Mouse (Mus musculus) gastrocnemius, postnatal 10 days (tissue): ENCODE measurements around the gene Ppp3ca. TPM values are rescaled to one million over a fixed set of nuclear protein-coding genes. Genes with fewer than 3 reads are reported as not detected.
"Not testable (repeated sequence)": the region's sequence is repeated elsewhere in the genome, so short reads cannot be mapped to it uniquely, and the experiment has no call there.

ENCODE experiments used
- DNase-seq: peaks from one replicate; pipeline ENCODE4 v3.0.0; 2021; ENCODE audit warnings: mixed read lengths
- total RNA-seq, 2 experiments: library from RNA; stranded (reverse); gene quantifications; 2 replicates each; pipeline ENCODE4 v1.2.3; 2021

The Ppp3ca gene
- total RNA-seq, 2 experiments from 2014 or later, result 161 to 166 TPM

DNA sequence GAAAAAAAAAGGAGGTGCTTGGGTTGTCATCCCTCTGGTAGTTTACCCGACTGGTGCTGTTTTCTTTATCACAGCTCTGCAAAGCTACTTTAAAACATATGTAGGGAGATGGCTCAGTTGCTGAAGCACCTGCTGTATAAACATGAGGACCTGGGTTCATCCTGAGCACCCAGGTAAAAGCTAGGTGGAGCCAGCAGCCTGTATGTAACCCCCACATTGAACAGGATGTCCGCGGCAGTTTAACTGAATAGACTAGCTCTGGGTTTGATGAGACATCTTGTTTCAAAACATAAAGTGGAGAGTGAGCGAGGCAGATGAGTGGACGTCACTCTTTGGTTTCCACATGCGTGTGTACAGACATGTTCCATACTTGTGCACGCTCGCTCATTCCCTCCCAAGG, 16.5 kb downstream of the Ppp3ca start:
- no peak for DNase-seq

DNA sequence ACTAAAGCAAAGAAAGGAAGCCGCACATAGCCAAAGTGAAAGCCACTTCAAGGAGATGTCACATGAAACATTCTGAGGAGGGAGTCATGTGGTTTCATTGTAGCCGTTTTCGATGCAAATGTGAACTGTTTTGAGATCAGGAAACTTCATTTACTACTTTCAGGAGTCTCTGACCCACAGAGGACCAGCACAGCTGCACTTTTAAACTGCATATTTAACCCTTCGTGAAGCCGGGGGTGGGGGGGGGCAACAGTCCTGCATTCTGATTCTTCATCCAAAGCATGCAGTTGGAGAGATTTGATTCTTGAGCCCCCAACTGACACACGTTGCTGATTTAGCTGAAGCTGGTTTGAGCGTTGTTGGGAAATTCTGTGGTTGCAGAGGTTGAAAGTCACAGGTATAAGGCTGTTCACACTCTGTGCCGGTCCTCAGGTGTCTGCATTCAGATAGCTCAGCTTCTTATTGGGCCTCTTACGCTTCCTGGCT, 18.2 kb downstream of the Ppp3ca start:
- no peak for DNase-seq

DNA sequence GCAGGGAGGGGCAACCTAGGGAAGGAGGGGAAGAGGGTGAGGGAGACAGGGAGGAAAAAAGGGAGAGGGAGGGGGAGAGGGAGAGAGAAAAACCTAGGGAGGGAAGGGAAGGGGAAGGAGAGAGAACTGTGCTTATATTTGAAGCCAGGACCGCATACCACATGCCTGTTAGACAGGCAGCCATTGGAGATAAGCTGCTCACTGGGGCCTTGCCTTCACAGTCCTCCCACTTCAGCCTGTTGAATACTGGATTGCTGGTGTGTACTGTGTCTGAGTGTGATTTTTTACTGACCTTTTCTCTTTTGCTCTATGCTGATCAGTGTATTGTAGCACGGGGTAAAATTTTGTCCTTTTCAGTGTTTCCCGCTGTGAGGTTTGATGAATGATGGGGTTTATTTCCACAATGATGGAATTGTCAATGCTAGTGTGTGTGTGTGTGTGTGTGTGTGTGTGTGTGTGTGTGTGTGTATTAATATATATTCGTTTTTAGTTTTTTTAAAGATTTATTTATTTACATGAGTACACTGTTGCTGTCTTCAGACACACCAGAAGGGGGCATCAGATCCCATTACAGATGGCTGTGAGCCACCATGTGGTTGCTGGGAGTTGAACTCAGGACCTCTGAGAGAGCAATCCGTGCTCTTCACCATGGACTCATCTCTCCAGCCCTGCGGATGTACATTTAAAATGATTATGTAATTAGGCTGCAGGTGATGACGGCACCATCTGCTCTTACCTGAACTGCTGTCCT, 20.0 kb downstream of the Ppp3ca start:
- DNase-seq, result no peak

DNA sequence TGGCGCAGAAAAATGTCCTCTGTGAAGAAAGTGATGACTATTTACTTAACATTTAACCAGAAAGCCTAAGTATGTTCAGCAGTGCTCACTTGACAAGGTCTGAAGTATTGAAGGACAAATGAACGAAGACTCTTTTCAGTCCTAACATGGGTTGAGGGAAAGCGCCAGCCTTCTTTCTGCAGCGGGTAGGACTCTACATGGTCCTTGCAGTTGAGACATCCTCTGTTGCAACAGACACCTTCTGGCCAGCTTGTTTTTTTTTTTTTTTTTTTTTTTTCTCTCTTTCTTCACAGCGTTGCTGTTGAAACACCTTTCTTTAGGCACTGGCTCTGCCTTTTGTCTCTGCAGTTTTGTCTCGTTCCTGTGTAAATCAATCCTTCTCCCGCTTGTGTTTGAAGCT, 22.1 kb downstream of the Ppp3ca start:
- no peak for DNase-seq

DNA sequence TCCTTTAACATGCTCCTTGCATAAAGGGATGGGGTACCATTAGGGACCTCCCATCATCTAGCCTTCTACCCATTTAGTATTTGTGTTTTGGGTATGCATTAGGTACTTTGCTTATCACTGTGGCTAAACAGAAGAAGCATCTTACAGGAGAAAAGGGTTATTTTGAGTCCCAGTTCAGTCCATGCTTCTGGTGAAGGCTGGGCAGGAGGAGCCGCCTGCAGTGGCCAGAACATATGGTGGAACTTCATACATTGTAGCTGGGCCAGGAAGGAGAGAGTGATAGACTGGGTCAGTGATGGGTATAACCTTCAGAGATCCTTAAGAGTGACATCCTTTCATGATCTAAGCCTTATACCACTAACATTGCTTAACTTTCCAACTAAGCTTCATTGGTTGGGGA, 23.6 kb downstream of the Ppp3ca start:
- DNase-seq, result no peak

DNA sequence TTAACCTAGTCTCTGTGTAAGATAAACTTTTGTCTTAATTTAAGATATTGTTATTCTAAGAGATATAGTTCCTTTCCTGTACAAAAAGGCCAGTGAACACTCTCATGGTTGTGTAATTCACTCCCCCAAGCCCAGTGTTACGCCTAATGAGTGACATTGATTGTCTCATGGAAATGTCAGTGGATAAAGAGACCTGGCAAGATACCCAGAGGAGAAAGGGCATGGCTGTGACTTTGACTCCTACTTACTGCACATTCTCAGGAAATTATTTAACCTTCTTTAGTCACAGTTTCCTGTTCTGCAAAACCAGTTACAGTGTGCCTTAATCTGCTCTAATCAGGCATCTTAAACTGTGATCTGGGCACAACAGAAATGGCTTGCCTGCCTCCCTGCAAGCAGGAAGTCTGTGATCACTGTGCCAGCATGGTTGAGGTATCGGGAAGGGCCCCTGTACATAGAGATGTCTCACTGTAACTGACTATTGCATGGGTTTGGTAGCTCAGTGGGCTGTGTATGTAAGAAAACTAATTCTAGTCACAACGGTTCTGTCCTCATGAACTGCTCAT, 27.8 kb downstream of the Ppp3ca start:
- no peak for DNase-seq

DNA sequence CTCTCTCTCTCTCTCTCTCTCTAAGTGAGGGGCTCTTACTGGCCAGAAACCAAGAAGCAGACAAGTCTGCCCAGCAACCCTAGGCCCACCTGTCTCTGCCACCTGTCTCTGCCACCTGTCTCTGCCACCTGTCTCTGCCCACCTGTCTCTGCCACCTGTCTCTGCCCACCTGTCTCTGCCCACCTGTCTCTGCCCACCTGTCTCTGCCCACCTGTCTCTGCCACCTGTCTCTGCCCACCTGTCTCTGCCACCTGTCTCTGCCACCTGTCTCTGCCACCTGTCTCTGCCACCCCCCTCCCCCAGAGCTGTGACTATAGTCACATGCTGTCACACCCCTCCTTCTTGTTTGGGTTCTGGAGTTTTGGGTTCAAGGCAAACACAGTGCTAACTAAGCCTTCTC, 29.8 kb downstream of the Ppp3ca start:
- not testable (repeated sequence) for DNase-seq

DNA sequence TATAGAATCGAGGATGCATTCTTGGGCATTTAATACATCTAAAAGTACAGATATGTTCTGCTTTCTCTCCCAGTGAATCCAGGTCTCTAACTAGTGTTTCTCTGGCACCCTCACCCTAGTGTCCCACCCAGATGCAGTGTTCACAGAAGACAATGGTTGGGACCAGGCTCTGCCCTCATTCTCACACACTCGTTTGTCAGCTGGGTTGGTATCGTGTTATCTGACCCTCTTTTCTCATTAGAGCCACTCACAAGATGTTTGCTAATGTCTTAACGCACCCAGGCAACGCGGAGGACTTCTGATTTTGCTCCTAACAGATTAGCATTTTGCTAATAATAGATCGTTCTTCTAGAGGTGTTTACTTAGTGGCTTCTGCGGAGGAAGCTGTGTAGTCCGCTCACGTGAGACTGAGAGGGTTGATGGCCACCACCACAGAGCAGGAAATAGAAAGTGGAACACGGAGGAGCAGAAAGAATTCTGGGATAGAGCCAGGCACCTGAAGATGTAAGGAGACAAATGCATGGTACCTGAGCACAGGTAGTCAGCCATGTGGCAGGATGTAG, 30.6 kb downstream of the Ppp3ca start:
- DNase-seq, result no peak

DNA sequence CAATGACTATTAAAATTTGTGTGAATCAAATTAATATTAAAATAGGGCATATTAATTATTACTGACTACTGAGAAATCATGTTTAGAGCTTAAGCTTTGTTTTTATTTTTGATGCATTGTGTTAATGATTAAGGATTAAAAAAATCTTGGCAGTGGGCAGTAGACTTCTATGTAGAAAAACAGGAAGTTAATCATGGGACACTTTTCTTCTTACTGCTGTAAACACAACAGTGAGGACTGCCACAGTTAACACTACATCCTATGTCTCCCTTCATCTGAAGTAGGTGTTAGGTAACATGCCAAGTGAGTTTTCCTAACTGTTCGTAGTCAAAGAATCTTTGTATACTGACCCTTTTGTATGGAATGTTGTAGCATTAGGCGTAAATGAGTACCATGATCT, 32.9 kb downstream of the Ppp3ca start:
- no peak for DNase-seq

DNA sequence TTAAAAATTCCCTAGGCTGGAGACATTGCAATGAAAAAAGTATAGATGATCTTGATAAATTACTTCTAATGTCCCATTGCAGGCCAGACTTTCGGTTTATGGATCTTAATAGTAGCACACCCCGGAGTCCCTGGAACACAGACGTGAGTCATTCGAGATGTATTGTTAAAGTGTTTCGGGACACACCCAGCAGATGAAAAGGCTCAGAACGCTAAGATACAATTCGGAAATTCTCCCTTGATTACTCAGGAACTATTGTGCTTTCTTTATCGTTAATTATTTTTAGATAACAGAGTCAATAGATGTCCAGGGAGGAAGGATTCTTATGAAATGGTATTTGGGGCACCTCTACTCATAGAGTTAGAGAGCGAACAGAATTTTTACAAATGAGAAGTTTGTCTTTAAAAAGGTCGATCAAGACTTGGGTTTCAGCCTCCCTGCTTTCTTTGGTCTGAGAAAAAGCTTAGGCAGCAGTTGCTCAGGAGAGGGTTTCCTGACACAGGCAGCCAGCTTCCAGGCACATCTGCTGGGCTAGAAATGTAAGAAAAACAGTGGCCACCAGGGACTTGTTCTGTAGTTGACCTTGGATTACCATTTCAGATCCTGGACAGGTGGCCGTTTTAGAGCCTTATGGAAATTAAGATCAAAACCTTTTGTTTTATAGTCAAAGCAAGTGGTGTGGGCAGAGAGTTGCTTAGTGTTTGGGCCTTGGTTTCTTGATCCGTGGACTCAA, 34.8 kb downstream of the Ppp3ca start:
- no peak for DNase-seq

DNA sequence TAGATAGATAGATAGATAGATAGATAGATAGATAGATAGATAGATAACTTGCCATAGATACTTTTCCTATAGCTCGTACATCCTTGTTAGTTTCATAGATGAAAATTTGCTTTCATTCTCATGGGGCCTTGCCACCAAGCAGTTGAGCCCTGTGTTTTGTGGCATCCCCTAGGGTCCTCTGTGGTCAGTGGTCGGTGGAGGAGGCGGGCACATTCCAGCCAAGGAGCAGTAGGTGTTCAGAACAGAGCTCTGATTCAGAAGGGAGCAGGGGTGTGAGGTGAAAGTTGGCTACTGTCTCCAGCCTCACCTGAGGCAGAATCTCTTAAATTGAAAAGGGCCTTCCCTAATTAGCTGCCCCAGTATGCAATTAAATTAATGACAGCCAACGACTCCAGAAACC, 36.1 kb downstream of the Ppp3ca start:
- no peak for DNase-seq

DNA sequence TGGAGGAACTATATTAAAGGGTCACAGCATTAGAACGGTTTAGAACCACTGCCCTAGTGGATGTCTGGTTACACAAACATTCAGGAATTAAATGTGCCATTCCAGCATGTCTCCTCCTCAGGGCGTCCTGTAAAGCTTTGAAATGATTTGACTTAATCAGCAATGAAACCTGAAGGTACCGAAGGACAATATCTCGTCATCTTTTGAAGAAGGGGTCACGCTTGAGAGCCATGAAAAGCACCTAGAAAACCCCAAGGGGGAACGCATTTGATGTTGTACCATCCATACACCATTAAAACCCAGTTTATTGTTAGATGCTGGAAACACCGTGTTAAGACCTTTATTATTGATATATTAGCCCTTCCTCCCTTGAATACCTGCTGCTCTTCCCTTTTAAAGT, 36.8 kb downstream of the Ppp3ca start:
- DNase-seq, result no peak

DNA sequence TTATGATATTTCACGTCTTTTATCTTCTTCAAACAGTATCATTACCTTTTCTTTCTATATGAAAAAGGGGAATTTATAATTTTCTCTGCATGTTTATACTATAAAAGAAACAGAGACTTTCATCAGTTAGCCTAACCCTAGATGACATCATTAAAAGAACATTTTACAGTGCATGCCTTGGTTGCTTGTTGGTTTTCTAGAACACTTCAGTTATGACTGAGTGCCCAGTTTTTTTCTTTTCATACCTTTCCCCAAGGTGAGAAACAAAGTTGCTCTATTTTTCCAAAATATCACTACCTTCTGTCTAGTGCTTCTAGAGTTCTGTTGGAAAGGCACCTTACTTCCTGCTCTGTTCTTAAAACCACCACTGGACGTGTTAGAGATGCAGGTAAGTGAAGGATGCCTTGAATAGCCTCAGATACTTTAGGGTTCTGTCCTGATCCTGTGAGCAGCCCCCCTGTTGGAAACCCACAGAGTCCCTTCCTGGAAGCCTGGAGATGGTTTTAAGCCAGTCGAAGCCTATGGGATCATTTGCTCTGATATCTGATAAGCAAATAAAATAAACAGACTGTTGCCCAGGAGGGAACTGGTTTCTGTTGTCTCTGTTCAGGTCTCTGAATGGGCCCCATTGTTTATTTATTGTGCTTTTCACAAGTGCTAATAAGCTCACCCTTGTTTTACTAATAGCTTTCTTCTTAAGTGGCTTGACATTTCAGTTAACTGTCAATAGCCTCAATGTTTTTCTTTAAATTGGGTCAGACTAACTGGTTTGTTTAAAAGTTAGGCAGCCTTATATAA, 37.5 kb downstream of the Ppp3ca start:
- no peak for DNase-seq

DNA sequence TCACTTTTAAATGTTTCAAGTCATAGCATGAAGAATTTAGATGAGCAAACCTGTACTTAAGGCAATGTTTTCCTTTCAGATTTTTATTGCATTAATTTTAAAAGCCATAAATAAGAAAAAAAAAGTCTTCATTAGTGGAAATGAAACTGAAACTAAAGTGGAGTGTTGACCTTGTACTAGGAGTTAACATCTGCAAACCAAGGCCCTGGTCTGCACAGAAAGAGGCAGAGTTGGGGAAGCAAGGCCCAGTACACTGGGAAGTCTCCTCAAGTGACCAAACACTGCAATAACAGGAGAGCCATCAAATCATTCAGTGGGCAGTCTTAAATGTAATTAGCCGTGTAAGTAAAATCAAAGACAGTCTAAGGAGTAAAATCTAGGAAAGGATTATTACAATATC, 38.3 kb downstream of the Ppp3ca start:
- DNase-seq, result no peak

DNA sequence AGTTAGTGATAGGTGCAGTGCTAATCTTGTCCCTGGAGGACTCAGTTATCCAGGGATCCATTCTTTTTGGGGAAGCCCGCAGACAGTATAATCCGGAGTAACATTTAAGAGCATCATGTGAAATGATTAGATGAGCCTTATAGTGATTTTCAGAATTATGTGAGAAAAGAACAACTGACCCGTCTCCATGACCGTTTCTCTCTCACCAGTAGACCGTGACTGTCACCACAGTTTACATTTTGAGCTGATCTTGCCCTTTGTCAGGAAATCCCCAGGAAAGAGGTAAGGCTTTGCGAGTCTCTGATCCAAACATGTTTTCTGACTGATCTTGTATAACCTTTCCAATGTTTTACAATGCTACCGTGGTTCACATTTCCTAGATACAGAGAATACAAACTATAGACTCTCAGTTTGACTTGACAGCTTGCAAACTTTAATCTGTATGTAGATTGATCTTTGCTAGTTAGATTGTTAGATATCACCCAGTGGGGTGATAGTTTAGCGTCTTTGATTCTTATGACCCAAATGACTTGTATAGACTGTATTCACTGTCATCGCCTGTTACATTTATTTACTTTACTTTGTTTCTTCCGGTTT, 40.5 kb downstream of the Ppp3ca start:
- no peak for DNase-seq

DNA sequence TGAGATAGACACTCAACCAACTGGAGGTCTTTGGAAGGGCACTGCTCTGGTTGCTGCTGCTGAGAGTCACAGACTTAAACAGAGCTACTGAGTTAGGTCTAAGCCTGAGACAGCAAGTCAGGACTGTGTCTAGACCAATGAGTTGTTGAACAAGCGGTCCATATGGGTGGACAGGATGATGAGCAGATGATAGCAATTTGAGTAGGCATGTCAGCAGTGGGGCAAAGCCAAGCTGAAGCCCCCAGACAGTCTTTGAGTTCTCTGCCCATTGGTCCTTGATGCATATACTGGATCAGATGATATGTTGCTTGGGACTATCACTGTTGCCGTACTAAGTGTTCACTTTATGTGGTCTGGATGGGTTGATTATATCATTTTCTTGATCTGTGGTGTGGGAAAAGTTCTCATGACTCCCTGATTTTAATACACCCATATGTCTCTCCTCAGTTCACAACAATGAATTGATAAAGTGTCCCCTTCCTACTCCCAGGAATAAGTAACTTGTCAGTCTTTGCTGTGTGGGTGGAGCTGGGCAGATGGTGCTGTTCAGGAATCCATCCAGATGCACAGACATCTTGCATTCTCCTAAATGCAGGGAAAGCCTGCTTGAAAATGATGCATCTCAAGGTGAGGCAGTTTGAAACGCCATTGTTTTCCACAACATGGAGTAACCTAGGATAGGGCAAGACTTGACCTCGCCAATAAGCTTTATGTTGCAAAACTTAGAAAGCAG, 44.5 kb downstream of the Ppp3ca start:
- DNase-seq, result no peak

DNA sequence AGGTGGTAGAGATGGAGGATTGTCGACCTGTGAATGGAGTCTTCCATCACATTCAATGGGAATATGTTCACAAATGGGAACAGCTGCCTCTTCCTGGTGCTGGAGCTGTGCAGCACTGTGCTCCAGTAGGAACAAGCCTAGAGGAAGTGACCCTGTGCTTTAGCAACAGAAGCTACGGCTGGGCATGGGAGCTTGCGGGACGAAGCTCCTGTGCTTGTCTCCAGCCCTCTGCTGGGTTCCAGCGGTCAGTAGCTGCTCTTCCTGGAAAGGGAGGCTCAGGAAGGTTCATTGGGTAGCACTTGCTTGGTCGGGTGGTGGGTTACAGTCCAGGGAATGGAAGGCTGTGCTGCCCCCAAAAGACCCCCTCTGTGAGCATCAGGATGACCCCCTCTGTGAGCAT, 46.3 kb downstream of the Ppp3ca start:
- DNase-seq, result no peak

DNA sequence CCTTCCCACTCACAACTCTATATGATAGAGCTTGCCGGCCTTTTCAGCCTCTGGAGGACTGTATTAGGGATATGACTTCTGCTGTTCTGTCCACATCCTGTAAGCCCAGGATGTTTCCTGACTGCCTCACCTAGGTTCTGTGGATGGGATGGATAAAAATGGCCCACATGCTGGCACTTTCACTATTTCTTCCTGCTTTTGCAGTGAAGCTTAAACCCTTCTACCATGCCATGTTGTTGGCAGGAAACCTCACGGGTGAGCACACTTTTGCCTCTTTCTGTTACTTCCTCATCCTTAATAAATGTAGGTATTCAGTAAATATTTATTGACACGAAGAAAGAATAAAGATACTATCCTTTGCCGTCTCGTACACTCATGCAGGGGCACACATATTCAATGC, 48.5 kb downstream of the Ppp3ca start:
- DNase-seq, result no peak

DNA sequence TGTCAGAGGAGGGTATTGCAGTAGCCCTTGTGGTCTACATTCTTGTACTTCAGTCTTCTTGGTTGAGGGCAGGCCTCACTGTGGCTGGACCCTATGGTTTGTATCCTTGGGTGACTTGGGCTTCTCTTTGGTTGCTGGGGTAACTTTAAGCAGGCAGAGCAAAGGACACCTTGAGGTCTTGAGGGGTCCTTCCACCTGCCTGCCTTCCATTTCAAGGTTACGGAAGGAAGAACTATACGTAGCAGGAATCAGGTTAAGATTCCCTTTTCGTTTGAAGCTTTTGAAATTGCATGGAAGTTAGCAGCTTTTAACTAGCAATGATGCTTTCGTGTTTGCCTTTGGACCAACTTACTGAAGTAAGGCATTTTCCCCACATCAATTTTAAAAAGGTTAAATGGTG, 51.3 kb downstream of the Ppp3ca start:
- DNase-seq, result no peak

DNA sequence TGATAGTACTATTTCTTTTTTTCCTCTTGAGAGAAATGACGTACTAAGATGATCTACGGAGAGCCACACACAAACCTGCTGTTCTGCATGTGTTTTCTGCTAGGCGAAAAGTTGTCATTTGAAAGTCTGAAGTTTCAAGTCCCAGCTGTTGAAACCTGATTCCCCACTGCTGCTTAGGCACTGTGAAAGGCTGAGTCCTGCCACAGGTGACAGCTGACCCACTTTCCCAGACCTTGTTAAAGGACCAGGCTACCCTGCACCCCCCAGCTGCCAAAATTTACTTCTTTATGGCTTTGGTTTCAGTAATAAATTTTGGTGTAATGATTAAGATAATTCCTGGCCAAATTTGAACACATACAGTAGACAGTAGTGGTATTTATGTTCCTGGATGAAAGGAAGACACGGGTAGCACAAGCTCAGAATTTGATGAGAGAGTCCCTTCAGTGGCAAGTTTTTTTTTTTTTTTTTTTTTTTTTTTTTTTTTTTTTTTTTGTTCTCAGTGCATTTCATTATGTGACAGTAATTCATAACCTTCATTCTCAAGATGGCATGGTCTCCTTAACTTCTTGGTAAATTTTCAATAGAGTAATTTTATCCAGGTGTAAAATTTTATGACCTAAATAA, 52.0 kb downstream of the Ppp3ca start:
- no peak for DNase-seq

DNA sequence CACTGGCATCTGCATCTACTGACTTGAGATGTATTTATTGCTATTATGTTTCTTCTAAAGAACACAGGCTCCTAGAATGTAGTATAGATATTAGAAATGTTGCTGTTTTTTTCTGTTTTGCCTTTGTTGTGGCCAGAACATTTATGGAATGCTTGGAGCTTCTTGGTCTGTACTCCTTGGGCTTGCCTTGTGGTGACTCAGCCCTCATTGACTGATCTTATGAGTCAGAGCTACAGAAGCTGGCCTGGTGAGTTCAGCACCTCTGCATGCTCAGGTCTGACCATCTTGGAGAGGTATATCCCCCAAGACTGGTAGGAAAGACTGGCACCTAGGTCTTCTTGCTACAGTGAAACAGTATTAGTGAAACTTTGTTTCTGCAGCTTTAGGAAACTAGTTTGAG, 52.6 kb downstream of the Ppp3ca start:
- no peak for DNase-seq
